Mouse (Mus musculus) left cerebral cortex, adult 11 months (tissue): ENCODE data around the gene Usp29.
A peak's percentile ranks its signal among the peaks of the same experiment; 100 is the strongest.

Experiments
- DNase-seq: peaks from one replicate; pipeline ENCODE4 v3.0.0; 2022; ENCODE audit warnings: low spot score

The Usp29 gene

GRCm38 (mm10) chr7:6730241-6730640 is at the start of gene Usp29, which contains the start of gene Peg3:
TSS of gene Usp29 (plus strand) at chr7:6730578.
TSS of gene Peg3 (minus strand) at chr7:6730431.
- DNase-seq: peak; percentile 85

GRCm38 (mm10) chr7:6685511-6685910 is 44.9 kb upstream of the Usp29 start:
- no peak for DNase-seq

GRCm38 (mm10) chr7:6696241-6697045 is 33.9 kb upstream of the Usp29 start, which contains the start of gene Zim1:
TSS of gene Zim1 (minus strand) at chr7:6696450.
- peak; percentile 84 for DNase-seq

- no peak for DNase-seq
These were observed 31.1 kb upstream of the Usp29 start for GRCm38 (mm10) chr7:6699230-6699629.

GRCm38 (mm10) chr7:6707416-6708015 is 22.9 kb upstream of the Usp29 start:
- no peak for DNase-seq

- DNase-seq: no peak
These were observed 21.8 kb upstream of the Usp29 start for GRCm38 (mm10) chr7:6708451-6709180.

- DNase-seq: no peak
These were observed 21.0 kb upstream of the Usp29 start for GRCm38 (mm10) chr7:6709396-6709795.

- DNase-seq: peak; percentile 89
These were observed 2.8 kb upstream of the Usp29 start for GRCm38 (mm10) chr7:6727351-6728121.

GRCm38 (mm10) chr7:6728263-6728931 is 2.0 kb upstream of the Usp29 start:
- DNase-seq: peak; percentile 96

- DNase-seq: peak; percentile 92
These were observed 1.1 kb upstream of the Usp29 start for GRCm38 (mm10) chr7:6729061-6729817.

GRCm38 (mm10) chr7:6730801-6731200 is 423 bp downstream of the Usp29 start:
- no peak for DNase-seq

GRCm38 (mm10) chr7:6731373-6731772 is 995 bp downstream of the Usp29 start:
- DNase-seq: no peak

- DNase-seq: no peak
These were observed 1.6 kb downstream of the Usp29 start for GRCm38 (mm10) chr7:6731930-6732329.

- no peak for DNase-seq
These were observed 5.7 kb downstream of the Usp29 start for GRCm38 (mm10) chr7:6736060-6736459.

GRCm38 (mm10) chr7:6744281-6744904 is 14.0 kb downstream of the Usp29 start:
- no peak for DNase-seq

- DNase-seq: no peak
These were observed 18.8 kb downstream of the Usp29 start for GRCm38 (mm10) chr7:6749196-6749595.

GRCm38 (mm10) chr7:6753440-6753839 is 23.1 kb downstream of the Usp29 start:
- DNase-seq: no peak

- no peak for DNase-seq
These were observed 26.5 kb downstream of the Usp29 start for GRCm38 (mm10) chr7:6756777-6757291.

- no peak for DNase-seq
These were observed 29.3 kb downstream of the Usp29 start for GRCm38 (mm10) chr7:6759698-6760097.

GRCm38 (mm10) chr7:6760170-6760569 is 29.8 kb downstream of the Usp29 start:
- DNase-seq: no peak
